Mouse (Mus musculus): ENCODE data around the gene Ecel1.

GRCm38 (mm10) chr1:87175852-87176292 lies 19.6 kb upstream of the Ecel1 start:
- peak; percentile 30; the same call in 1 of the 2 replicates for TF ChIP-seq CTCF (conservative IDR thresholded peaks at IDR 0.05; ENCODE audit: low read length)
- TF ChIP-seq POU5F1 (IDR thresholded peaks at IDR 0.05; ENCODE audit: borderline replicate concordance, low read length): no peak
